Mouse (Mus musculus): ENCODE results near the gene Slc22a6. TPM values are rescaled to one million over a fixed set of nuclear protein-coding genes. Genes with fewer than 3 reads are reported as not detected.

The Slc22a6 gene
- 0.02 TPM in 1 of 2 replicates, not detected in the other for polyA plus RNA-seq (2015; fragmentation: Nextera tagmentation; extraction: Ambion mirVana)

- H3K36me3 ChIP-seq (replicated peaks), result no peaks in the 10 kb centered on the region
- 56% methylated on average over 7 of the region's 7 CpGs for WGBS (ENCODE audit: insufficient replicate concordance)
- no peak for ATAC-seq (ENCODE audit: insufficient read depth)
- H3K9ac ChIP-seq, result no peak within 1 kb of the TSS
- H3K4me2 ChIP-seq, result no peak within 1 kb of the TSS
- peaks cover 18% of the 10 kb centered on the region; the same call in 1 of the 2 replicates for H3K27me3 ChIP-seq
- H3K4me1 ChIP-seq (replicated peaks), result no peaks in the 10 kb centered on the region
- no peaks in the 10 kb centered on the region for H3K9me3 ChIP-seq (replicated peaks)
- no peak within 1 kb of the TSS for H3K27ac ChIP-seq (replicated peaks)
- no peak within 1 kb of the TSS for H3K4me3 ChIP-seq (replicated peaks)
Observed at GRCm38 (mm10) chr19:8617904-8618303, at the start of gene Slc22a6. Gene Slc22a6, plus strand, starts transcription at chr19:8618039.

- no peak for ATAC-seq (ENCODE audit: insufficient read depth)
- WGBS (ENCODE audit: insufficient replicate concordance), result 11% methylated on average over 14 of the region's 14 CpGs
- H3K4me2 ChIP-seq, result peak overlapping the region; percentile 33
- no peak overlapping the region for H3K4me3 ChIP-seq (replicated peaks)
- no peaks in the 10 kb centered on the region for H3K9me3 ChIP-seq (replicated peaks)
- no peaks in the 10 kb centered on the region for H3K27me3 ChIP-seq
- H3K36me3 ChIP-seq (replicated peaks), result no peaks in the 10 kb centered on the region
- H3K27ac ChIP-seq (replicated peaks), result no peak overlapping the region
- H3K4me1 ChIP-seq (replicated peaks), result peaks cover 2% of the 10 kb centered on the region; the same call in 1 of the 2 replicates
- H3K9ac ChIP-seq, result no peak overlapping the region
Observed at GRCm38 (mm10) chr19:8569453-8569863, 48.4 kb upstream of the Slc22a6 start.

- no peaks in the 10 kb centered on the region for H3K36me3 ChIP-seq (replicated peaks)
- H3K9me3 ChIP-seq (replicated peaks), result no peaks in the 10 kb centered on the region
- no peaks in the 10 kb centered on the region for H3K27me3 ChIP-seq
- no peak overlapping the region for H3K4me2 ChIP-seq
- H3K4me3 ChIP-seq (replicated peaks), result no peak overlapping the region
- ATAC-seq (ENCODE audit: insufficient read depth), result no peak
- 62% methylated on average over 2 of the region's 2 CpGs for WGBS (ENCODE audit: insufficient replicate concordance)
- H3K27ac ChIP-seq (replicated peaks), result no peak overlapping the region
- no peaks in the 10 kb centered on the region; the same call in 1 of the 2 replicates for H3K4me1 ChIP-seq (replicated peaks)
- no peak overlapping the region for H3K9ac ChIP-seq
Observed at GRCm38 (mm10) chr19:8570341-8571040, 47.3 kb upstream of the Slc22a6 start.

GRCm38 (mm10) chr19:8571746-8572145 is 46.1 kb upstream of the Slc22a6 start:
- 54% methylated on average over 7 of the region's 7 CpGs for WGBS (ENCODE audit: insufficient replicate concordance)
- no peak overlapping the region for H3K4me3 ChIP-seq (replicated peaks)
- H3K4me1 ChIP-seq (replicated peaks), result no peaks in the 10 kb centered on the region; the same call in 1 of the 2 replicates
- H3K27me3 ChIP-seq, result no peaks in the 10 kb centered on the region
- H3K4me2 ChIP-seq, result no peak overlapping the region
- H3K9me3 ChIP-seq (replicated peaks), result no peaks in the 10 kb centered on the region
- ATAC-seq (ENCODE audit: insufficient read depth), result no peak
- H3K36me3 ChIP-seq (replicated peaks), result no peaks in the 10 kb centered on the region
- H3K27ac ChIP-seq (replicated peaks), result no peak overlapping the region
- H3K9ac ChIP-seq, result no peak overlapping the region

GRCm38 (mm10) chr19:8572485-8572884 is 45.4 kb upstream of the Slc22a6 start:
- Histone ChIP-seq H3K27me3 (no peaks in the 10 kb centered on the region), H3K27ac (replicated peaks) (no peak overlapping the region), H3K36me3 (replicated peaks) (no peaks in the 10 kb centered on the region), H3K4me1 (replicated peaks) (no peaks in the 10 kb centered on the region; the same call in 1 of the 2 replicates), H3K9me3 (replicated peaks) (no peaks in the 10 kb centered on the region), H3K9ac (no peak overlapping the region), H3K4me3 (replicated peaks) (no peak overlapping the region), H3K4me2 (no peak overlapping the region)
- no peak for ATAC-seq (ENCODE audit: insufficient read depth)
- 12% methylated on average over 3 of the region's 3 CpGs for WGBS (ENCODE audit: insufficient replicate concordance)

- no peak overlapping the region for H3K27ac ChIP-seq (replicated peaks)
Observed at GRCm38 (mm10) chr19:8577432-8577831, 40.4 kb upstream of the Slc22a6 start.

GRCm38 (mm10) chr19:8578293-8578969 is 39.4 kb upstream of the Slc22a6 start:
- ATAC-seq (ENCODE audit: insufficient read depth), result 0 out of 2 replicates have a peak, but pooled peaks have one; percentile 25
- H3K9me3 ChIP-seq (replicated peaks), result no peaks in the 10 kb centered on the region
- H3K4me3 ChIP-seq (replicated peaks), result no peak overlapping the region; the same call in 1 of the 2 replicates
- peaks cover 2% of the 10 kb centered on the region; the same call in 1 of the 2 replicates for H3K4me1 ChIP-seq (replicated peaks)
- H3K27ac ChIP-seq (replicated peaks), result no peak overlapping the region
- no peaks in the 10 kb centered on the region for H3K36me3 ChIP-seq (replicated peaks)
- no peaks in the 10 kb centered on the region for H3K27me3 ChIP-seq
- WGBS (ENCODE audit: insufficient replicate concordance), result 15% methylated on average over 24 of the region's 24 CpGs
- H3K4me2 ChIP-seq, result peak overlapping the region; percentile 56
- H3K9ac ChIP-seq, result no peak overlapping the region

More at GRCm38 (mm10) chr19:8577432-8577831, 40.4 kb upstream of the Slc22a6 start:
- Histone ChIP-seq H3K27me3 (no peaks in the 10 kb centered on the region), H3K4me3 (replicated peaks) (no peak overlapping the region), H3K36me3 (replicated peaks) (no peaks in the 10 kb centered on the region), H3K9ac (no peak overlapping the region), H3K4me2 (no peak overlapping the region), H3K9me3 (replicated peaks) (no peaks in the 10 kb centered on the region), H3K4me1 (replicated peaks) (peaks cover 2% of the 10 kb centered on the region; the same call in 1 of the 2 replicates)
- no peak for ATAC-seq (ENCODE audit: insufficient read depth)
- 69% methylated on average over 4 of the region's 4 CpGs for WGBS (ENCODE audit: insufficient replicate concordance)

GRCm38 (mm10) chr19:8578970-8579342 is 38.9 kb upstream of the Slc22a6 start:
- WGBS (ENCODE audit: insufficient replicate concordance), result 68% methylated on average over 2 of the region's 2 CpGs
- H3K9me3 ChIP-seq (replicated peaks), result no peaks in the 10 kb centered on the region
- H3K27ac ChIP-seq (replicated peaks), result no peak overlapping the region
- H3K4me3 ChIP-seq (replicated peaks), result no peak overlapping the region
- H3K4me2 ChIP-seq, result peak overlapping the region; percentile 56; the same call in 1 of the 2 replicates
- no peaks in the 10 kb centered on the region for H3K27me3 ChIP-seq
- H3K4me1 ChIP-seq (replicated peaks), result peaks cover 2% of the 10 kb centered on the region; the same call in 1 of the 2 replicates
- no peak overlapping the region for H3K9ac ChIP-seq
- ATAC-seq (ENCODE audit: insufficient read depth), result no peak
- H3K36me3 ChIP-seq (replicated peaks), result no peaks in the 10 kb centered on the region

- Histone ChIP-seq H3K4me1 (replicated peaks) (0 out of 2 replicates have a peak, but pooled peaks cover 2% of the 10 kb centered on the region), H3K36me3 (replicated peaks) (no peaks in the 10 kb centered on the region), H3K27me3 (no peaks in the 10 kb centered on the region), H3K9me3 (replicated peaks) (no peaks in the 10 kb centered on the region), H3K27ac (replicated peaks) (no peak overlapping the region), H3K4me2 (no peak overlapping the region), H3K9ac (no peak overlapping the region), H3K4me3 (replicated peaks) (no peak overlapping the region)
- 38% methylated on average over 3 of the region's 3 CpGs for WGBS (ENCODE audit: insufficient replicate concordance)
- no peak for ATAC-seq (ENCODE audit: insufficient read depth)
Observed at GRCm38 (mm10) chr19:8585298-8585697, 32.5 kb upstream of the Slc22a6 start.

GRCm38 (mm10) chr19:8585899-8586298 is 31.9 kb upstream of the Slc22a6 start:
- Histone ChIP-seq H3K27me3 (no peaks in the 10 kb centered on the region), H3K4me2 (no peak overlapping the region), H3K9me3 (replicated peaks) (no peaks in the 10 kb centered on the region), H3K9ac (no peak overlapping the region), H3K27ac (replicated peaks) (no peak overlapping the region), H3K36me3 (replicated peaks) (no peaks in the 10 kb centered on the region), H3K4me1 (replicated peaks) (0 out of 2 replicates have a peak, but pooled peaks cover 3% of the 10 kb centered on the region), H3K4me3 (replicated peaks) (no peak overlapping the region)
- WGBS (ENCODE audit: insufficient replicate concordance), result 67% methylated on average over 2 of the region's 2 CpGs
- no peak for ATAC-seq (ENCODE audit: insufficient read depth)

GRCm38 (mm10) chr19:8586350-8586749 is 31.5 kb upstream of the Slc22a6 start:
- H3K4me3 ChIP-seq (replicated peaks), result no peak overlapping the region
- no peaks in the 10 kb centered on the region for H3K9me3 ChIP-seq (replicated peaks)
- H3K4me1 ChIP-seq (replicated peaks), result peaks cover 7% of the 10 kb centered on the region; the same call in 1 of the 2 replicates
- 43% methylated on average over 3 of the region's 3 CpGs for WGBS (ENCODE audit: insufficient replicate concordance)
- no peak overlapping the region for H3K27ac ChIP-seq (replicated peaks)
- ATAC-seq (ENCODE audit: insufficient read depth), result no peak
- H3K9ac ChIP-seq, result no peak overlapping the region
- no peak overlapping the region for H3K4me2 ChIP-seq
- H3K27me3 ChIP-seq, result no peaks in the 10 kb centered on the region
- no peaks in the 10 kb centered on the region for H3K36me3 ChIP-seq (replicated peaks)

All from liver, embryonic 15.5 days (tissue).